Mouse (Mus musculus): ENCODE results near the gene Cc2d2a. TPM values are rescaled to one million over a fixed set of nuclear protein-coding genes. Genes with fewer than 3 reads are reported as not detected.

The Cc2d2a gene
- polyA plus RNA-seq, 1 experiment from 2014 or later = 10.1 TPM

DNA sequence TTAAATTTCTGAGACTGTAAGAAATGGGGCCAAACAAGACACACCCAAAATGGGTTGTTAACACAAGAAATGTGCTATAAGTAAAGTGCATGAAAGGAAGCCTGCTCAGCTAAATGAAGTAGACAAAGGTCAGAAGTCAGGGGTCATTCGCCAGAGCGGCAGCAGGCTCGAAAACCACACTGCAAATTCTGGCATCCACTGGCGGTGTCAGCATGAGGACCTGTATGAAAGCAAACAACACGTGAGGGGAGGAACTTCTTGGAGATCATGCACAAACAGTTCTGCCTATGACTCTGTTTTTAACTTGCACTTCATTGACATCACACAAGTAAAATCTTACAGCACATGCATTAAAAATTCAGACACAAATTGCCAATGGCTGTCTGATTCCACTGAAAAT, 83.0 kb downstream of the Cc2d2a start:
- 19% methylated on average over 5 of the region's 5 CpGs for WGBS
- Histone ChIP-seq H3K4me1 (no peaks in the 10 kb centered on the region), H3K36me3 (peaks cover 13% of the 10 kb centered on the region), H3K9ac (no peak overlapping the region), H3K4me2 (replicated peaks) (no peak overlapping the region), H3K4me3 (no peak overlapping the region), H3K27me3 (no peaks in the 10 kb centered on the region), H3K27ac (no peak overlapping the region), H3K9me3 (replicated peaks) (no peaks in the 10 kb centered on the region)
- no peak for ATAC-seq (ENCODE audit: low FRiP score)

DNA sequence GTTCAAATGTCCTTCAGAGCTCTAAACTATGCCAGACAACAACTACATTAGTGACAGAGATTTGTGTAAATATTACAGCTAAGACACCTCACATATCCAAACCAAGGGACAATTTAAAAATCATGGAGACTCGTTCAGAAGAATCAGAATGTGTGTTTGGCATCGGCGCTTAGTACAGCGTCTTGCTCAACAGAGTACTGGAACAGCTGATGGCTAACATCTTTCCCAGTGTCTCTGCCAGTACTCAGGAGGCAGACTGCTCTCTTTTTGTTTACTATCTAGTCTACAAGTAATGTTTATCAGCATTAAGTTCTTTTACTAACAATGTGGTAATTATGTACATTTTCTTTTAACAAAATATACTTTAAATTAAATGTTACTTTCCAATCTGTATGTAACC, 85.9 kb downstream of the Cc2d2a start:
- no peaks in the 10 kb centered on the region for H3K4me1 ChIP-seq
- H3K4me3 ChIP-seq = no peak overlapping the region
- no peak overlapping the region for H3K9ac ChIP-seq
- no peaks in the 10 kb centered on the region for H3K9me3 ChIP-seq (replicated peaks)
- peaks cover 9% of the 10 kb centered on the region for H3K36me3 ChIP-seq
- no peak overlapping the region for H3K4me2 ChIP-seq (replicated peaks)
- 96% methylated on average over 4 of the region's 4 CpGs for WGBS
- no peaks in the 10 kb centered on the region for H3K27me3 ChIP-seq
- no peak for ATAC-seq (ENCODE audit: low FRiP score)
- no peak overlapping the region for H3K27ac ChIP-seq

- WGBS = 89% methylated on average over 3 of the region's 3 CpGs
- no peaks in the 10 kb centered on the region for H3K27me3 ChIP-seq
- ATAC-seq (ENCODE audit: low FRiP score) = no peak
Observed at GRCm38 (mm10) chr5:43749092-43749491, 86.9 kb downstream of the Cc2d2a start.

DNA sequence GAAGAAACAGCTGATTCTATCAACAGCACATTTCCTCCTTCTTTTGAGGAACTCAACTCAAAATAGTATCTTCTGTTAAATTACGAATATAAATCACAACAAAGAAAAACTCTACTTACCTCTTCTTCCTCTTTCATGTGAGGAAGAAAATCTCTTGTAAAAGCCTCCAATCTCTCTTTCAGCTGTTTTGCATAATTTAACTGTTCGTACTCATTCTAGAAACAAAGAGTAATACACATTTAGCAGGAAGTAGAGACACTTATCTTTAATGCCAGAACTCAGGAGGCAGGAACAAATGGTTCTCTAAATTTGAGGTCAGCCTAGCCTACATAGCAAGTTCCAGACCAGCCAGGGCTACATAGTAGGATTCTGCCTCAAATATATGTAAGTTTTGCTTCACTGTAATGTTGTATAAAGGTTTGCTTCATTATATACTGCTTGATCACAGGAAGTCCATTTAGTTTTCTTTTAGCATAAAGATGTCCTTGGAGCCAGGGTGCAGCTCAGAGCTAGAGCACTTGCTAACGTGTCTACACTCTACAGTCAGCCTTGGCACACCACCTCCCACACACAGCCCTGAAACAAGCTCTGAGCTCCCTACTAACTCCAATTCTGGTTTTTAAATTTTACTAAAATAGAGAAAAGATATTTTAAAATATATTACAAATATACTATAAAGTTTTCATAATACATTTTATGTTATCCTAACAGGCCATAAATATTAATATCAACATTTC, 108.6 kb downstream of the Cc2d2a start:
- Histone ChIP-seq H3K4me2 (replicated peaks) (no peak overlapping the region), H3K4me3 (no peak overlapping the region), H3K4me1 (no peaks in the 10 kb centered on the region), H3K9me3 (replicated peaks) (no peaks in the 10 kb centered on the region), H3K27ac (no peak overlapping the region), H3K27me3 (no peaks in the 10 kb centered on the region), H3K36me3 (peaks cover 21% of the 10 kb centered on the region), H3K9ac (no peak overlapping the region)
- WGBS = 96% methylated on average over 3 of the region's 3 CpGs
- ATAC-seq (ENCODE audit: low FRiP score) = no peak

More at GRCm38 (mm10) chr5:43749092-43749491, 86.9 kb downstream of the Cc2d2a start:
- no peaks in the 10 kb centered on the region for H3K4me1 ChIP-seq
- no peak overlapping the region for H3K4me3 ChIP-seq
- no peak overlapping the region for H3K27ac ChIP-seq
- no peaks in the 10 kb centered on the region for H3K9me3 ChIP-seq (replicated peaks)
- H3K9ac ChIP-seq = no peak overlapping the region
- peaks cover 9% of the 10 kb centered on the region for H3K36me3 ChIP-seq
- H3K4me2 ChIP-seq (replicated peaks) = no peak overlapping the region

- H3K36me3 ChIP-seq = peaks cover 21% of the 10 kb centered on the region
- H3K27me3 ChIP-seq = no peaks in the 10 kb centered on the region
- no peak for ATAC-seq (ENCODE audit: low FRiP score)
- no peak overlapping the region for H3K4me2 ChIP-seq (replicated peaks)
- WGBS = 94% methylated on average over 3 of the region's 3 CpGs
- H3K4me1 ChIP-seq = no peaks in the 10 kb centered on the region
- no peak overlapping the region for H3K4me3 ChIP-seq
- H3K27ac ChIP-seq = no peak overlapping the region
- H3K9ac ChIP-seq = no peak overlapping the region
- no peaks in the 10 kb centered on the region for H3K9me3 ChIP-seq (replicated peaks)
Observed at GRCm38 (mm10) chr5:43771555-43771954, 109.4 kb downstream of the Cc2d2a start.

DNA sequence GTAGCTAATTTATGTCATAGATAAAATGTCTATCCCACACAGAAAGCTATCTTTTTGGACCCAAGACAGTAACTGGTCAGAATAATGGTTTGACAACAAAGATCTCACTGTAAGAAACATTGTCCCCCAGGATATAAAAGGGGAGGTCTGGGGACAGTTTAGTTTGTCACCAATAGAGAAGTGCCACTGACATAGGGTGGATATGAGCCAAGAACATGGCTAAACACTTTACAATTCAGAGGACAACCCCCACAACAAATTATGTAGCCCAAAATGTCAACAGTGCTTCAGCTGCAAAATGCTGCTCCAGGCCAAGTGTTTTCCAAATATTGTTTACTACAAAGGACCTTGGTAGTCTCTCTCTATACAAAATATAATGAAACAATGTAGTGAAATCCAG, 114.3 kb downstream of the Cc2d2a start:
- Histone ChIP-seq H3K4me3 (no peak overlapping the region), H3K9ac (no peak overlapping the region), H3K4me1 (peaks cover 15% of the 10 kb centered on the region), H3K27ac (no peak overlapping the region), H3K4me2 (replicated peaks) (no peak overlapping the region), H3K9me3 (replicated peaks) (no peaks in the 10 kb centered on the region), H3K36me3 (no peaks in the 10 kb centered on the region), H3K27me3 (no peaks in the 10 kb centered on the region)
- ATAC-seq (ENCODE audit: low FRiP score) = no peak

DNA sequence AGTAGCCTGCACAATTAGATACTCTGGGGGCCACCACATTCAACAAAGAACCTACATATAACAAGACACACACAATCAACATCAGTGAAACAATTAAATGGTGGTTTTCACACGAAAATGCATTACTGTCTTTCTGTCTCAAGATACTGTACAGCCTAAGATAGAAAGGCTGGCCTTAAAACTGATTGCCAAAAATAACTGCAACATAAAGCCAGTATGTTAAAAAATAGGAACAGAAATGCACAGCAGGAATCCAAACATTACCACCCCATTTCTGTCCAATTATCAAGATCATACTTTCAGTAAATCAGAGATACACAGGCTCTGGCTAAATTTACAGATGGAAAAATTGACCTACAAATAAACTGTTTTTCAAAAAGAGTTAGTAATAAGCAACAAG, 114.8 kb downstream of the Cc2d2a start:
- Histone ChIP-seq H3K9me3 (replicated peaks) (no peaks in the 10 kb centered on the region), H3K36me3 (no peaks in the 10 kb centered on the region), H3K9ac (no peak overlapping the region), H3K27ac (no peak overlapping the region), H3K4me1 (peaks cover 16% of the 10 kb centered on the region), H3K4me3 (no peak overlapping the region), H3K4me2 (replicated peaks) (no peak overlapping the region), H3K27me3 (no peaks in the 10 kb centered on the region)
- no peak for ATAC-seq (ENCODE audit: low FRiP score)
- 44% methylated on average over 1 of the region's 1 CpGs for WGBS

- Histone ChIP-seq H3K36me3 (no peaks in the 10 kb centered on the region), H3K27me3 (no peaks in the 10 kb centered on the region), H3K4me3 (no peak overlapping the region), H3K27ac (no peak overlapping the region), H3K9me3 (replicated peaks) (no peaks in the 10 kb centered on the region), H3K9ac (no peak overlapping the region), H3K4me1 (peaks cover 21% of the 10 kb centered on the region), H3K4me2 (replicated peaks) (no peak overlapping the region)
- no peak for ATAC-seq (ENCODE audit: low FRiP score)
- WGBS = 94% methylated on average over 3 of the region's 3 CpGs
Observed at GRCm38 (mm10) chr5:43778583-43778982, 116.4 kb downstream of the Cc2d2a start.

DNA sequence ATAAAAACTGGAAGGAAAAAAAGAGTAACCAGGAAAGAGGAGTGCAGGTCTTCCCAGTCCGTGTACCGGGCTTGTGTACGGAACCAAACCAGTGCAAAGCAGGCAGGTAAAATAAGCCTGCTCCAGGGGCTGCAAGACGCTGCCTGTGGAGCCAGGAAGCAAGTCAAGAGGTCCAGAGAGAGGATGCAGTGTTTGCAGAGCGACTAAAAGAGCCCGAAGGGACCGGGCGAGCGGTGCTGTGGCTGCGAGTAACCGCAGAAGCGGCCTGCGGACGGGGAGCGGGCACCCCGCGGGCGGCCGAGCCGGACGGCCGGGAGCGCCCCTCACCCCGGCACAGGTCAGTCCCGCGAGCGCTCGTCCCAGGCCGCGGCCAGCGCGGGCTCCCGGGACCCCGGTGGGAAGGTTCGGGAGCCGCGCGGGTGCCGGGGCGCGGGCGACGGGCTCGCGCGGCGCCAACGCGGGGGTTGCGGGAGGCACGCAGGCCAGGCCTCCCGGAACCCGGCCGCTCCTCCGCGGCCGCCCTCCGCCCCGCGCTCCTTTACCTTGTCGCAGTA, 119.4 kb downstream of the Cc2d2a start:
- H3K9ac ChIP-seq = peak overlapping the region; percentile 96
- H3K27me3 ChIP-seq = no peaks in the 10 kb centered on the region
- peak overlapping the region; percentile 77 for H3K4me2 ChIP-seq (replicated peaks)
- no peaks in the 10 kb centered on the region for H3K36me3 ChIP-seq
- peak overlapping the region; percentile 98 for H3K27ac ChIP-seq
- H3K4me3 ChIP-seq = peak overlapping the region; percentile 95
- no peaks in the 10 kb centered on the region for H3K9me3 ChIP-seq (replicated peaks)
- ATAC-seq (ENCODE audit: low FRiP score) = no peak; the same call in none of the 2 replicates
- peaks cover 21% of the 10 kb centered on the region for H3K4me1 ChIP-seq
- under 1% methylated on average over 51 of the region's 61 CpGs for WGBS

DNA sequence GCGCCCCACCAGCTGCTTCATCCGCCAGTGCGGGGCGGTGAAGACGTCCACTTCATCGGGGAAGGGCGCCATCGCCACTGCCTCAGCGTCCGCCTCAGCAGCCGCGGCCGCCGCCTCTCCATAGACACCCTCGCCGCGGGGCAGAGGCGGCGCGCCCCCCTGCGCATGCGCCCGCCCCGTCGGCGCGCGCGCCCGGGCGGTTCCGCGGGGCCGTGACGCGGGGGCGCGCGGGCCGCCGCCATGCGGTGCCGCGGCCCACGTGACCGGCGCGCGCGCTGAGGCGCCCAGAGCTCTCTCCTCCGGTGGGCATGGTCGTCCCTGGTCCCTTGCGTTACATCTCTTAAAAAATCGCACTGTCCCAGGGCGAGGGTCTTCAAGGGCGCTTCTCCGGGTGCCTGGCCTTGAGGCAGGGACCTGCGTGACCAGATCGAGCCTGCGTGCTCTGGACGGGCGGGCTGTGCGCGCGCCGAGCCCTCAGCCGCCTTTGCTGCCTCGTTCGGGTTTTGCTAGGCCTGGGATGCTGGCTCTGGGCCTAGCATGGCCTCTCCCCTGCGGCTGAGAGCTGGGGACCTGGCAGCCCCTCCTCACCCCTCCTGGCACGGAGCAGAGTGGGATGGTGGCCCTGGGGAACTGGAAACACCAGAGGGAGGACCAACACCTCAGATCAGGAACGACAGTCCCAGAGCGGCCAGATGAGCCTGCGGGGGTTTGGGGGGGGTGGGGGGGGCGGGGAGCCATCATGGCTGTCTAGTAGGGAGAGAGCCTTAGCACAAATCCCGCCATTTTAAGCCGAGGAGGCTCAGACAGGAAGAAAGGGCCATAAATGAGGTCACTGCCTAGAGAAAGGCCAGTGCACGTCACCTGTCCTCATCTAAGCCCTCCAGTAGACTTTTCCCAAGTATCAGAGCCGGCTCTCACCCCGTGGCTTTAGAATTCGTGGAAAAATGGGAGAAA, 120.1 kb downstream of the Cc2d2a start:
- Histone ChIP-seq H3K27ac (peak overlapping the region; percentile 98), H3K9me3 (replicated peaks) (no peaks in the 10 kb centered on the region), H3K4me1 (peaks cover 18% of the 10 kb centered on the region), H3K36me3 (no peaks in the 10 kb centered on the region), H3K4me3 (peak overlapping the region; percentile 95), H3K9ac (peak overlapping the region; percentile 96), H3K27me3 (no peaks in the 10 kb centered on the region), H3K4me2 (replicated peaks) (peak overlapping the region; percentile 77)
- WGBS = 5% methylated on average over 54 of the region's 82 CpGs
- peak; percentile 96 for ATAC-seq (ENCODE audit: low FRiP score)

- H3K27me3 ChIP-seq = no peaks in the 10 kb centered on the region
- H3K4me3 ChIP-seq = no peak overlapping the region
- peaks cover 18% of the 10 kb centered on the region for H3K4me1 ChIP-seq
- H3K27ac ChIP-seq = no peak overlapping the region
- ATAC-seq (ENCODE audit: low FRiP score) = no peak
- no peaks in the 10 kb centered on the region for H3K36me3 ChIP-seq
- H3K9me3 ChIP-seq (replicated peaks) = no peaks in the 10 kb centered on the region
- no peak overlapping the region for H3K9ac ChIP-seq
- 91% methylated on average over 2 of the region's 2 CpGs for WGBS
- H3K4me2 ChIP-seq (replicated peaks) = no peak overlapping the region
Observed at GRCm38 (mm10) chr5:43783996-43784395, 121.8 kb downstream of the Cc2d2a start.

- Histone ChIP-seq H3K9ac (no peak overlapping the region), H3K27me3 (no peaks in the 10 kb centered on the region), H3K4me3 (no peak overlapping the region), H3K4me1 (peaks cover 5% of the 10 kb centered on the region), H3K27ac (no peak overlapping the region), H3K36me3 (no peaks in the 10 kb centered on the region), H3K9me3 (replicated peaks) (no peaks in the 10 kb centered on the region), H3K4me2 (replicated peaks) (no peak overlapping the region)
- ATAC-seq (ENCODE audit: low FRiP score) = no peak
- 92% methylated on average over 4 of the region's 4 CpGs for WGBS
Observed at GRCm38 (mm10) chr5:43786607-43787006, 124.5 kb downstream of the Cc2d2a start.

Measured in hindbrain, embryonic 12.5 days (tissue).